Mouse (Mus musculus): ENCODE measurements around the gene Olfr1411. TPM values are rescaled to one million over a fixed set of nuclear protein-coding genes. Genes with fewer than 3 reads are reported as not detected.

The Olfr1411 gene
- total and polyA plus RNA-seq, 3 experiments = not detected

GRCm38 (mm10) chr1:92607711-92608110 lies 13.5 kb downstream of the Olfr1411 start:
- no peaks in the 10 kb centered on the region for H3K79me2 ChIP-seq (replicated peaks; ENCODE audit: control insufficient read depth, insufficient read depth, low read length)
- intact Hi-C loops (cut with DNase I) = no loop called here
- H3K4me3 ChIP-seq = no peak overlapping the region
- H3K27ac ChIP-seq = no peak overlapping the region
- DNase-seq = no peak
- no peaks in the 10 kb centered on the region for H3K36me3 ChIP-seq (ENCODE audit: control insufficient read depth, insufficient read depth, low read length)
- TF ChIP-seq EP300 (IDR thresholded peaks at IDR 0.05; ENCODE audit: insufficient read depth, low read depth, low read length) (no peak), CTCF (IDR thresholded peaks at IDR 0.05) (no peak), POLR2A (IDR thresholded peaks at IDR 0.05; ENCODE audit: insufficient read depth, low read depth, low read length) (no peak)
- no peak overlapping the region for H3K9ac ChIP-seq (ENCODE audit: low read depth, low read length)
- 63% methylated on average over 4 of the region's 4 CpGs for WGBS
- no peaks in the 10 kb centered on the region for H3K4me1 ChIP-seq (ENCODE audit: control insufficient read depth, insufficient read depth, low read length)
- 0 out of 2 replicates have a peak, but pooled peaks cover 1% of the 10 kb centered on the region for H3K27me3 ChIP-seq (ENCODE audit: control insufficient read depth, insufficient read depth, low read length)

GRCm38 (mm10) chr1:92611008-92611407 lies 16.8 kb downstream of the Olfr1411 start:
- WGBS = 6% methylated on average over 5 of the region's 5 CpGs
- Histone ChIP-seq H3K79me2 (replicated peaks; ENCODE audit: control insufficient read depth, insufficient read depth, low read length) (no peaks in the 10 kb centered on the region), H3K27me3 (ENCODE audit: control insufficient read depth, insufficient read depth, low read length) (0 out of 2 replicates have a peak, but pooled peaks cover 1% of the 10 kb centered on the region), H3K36me3 (ENCODE audit: control insufficient read depth, insufficient read depth, low read length) (no peaks in the 10 kb centered on the region), H3K27ac (no peak overlapping the region), H3K4me3 (no peak overlapping the region), H3K4me1 (ENCODE audit: control insufficient read depth, insufficient read depth, low read length) (no peaks in the 10 kb centered on the region), H3K9ac (ENCODE audit: low read depth, low read length) (no peak overlapping the region)
- intact Hi-C loops (cut with DNase I) = loop anchor here (2.0 to 5.0 kb wide), 3 partner anchors 90 to 1088 kb away; no protein-coding TSS in a partner anchor
- no peak for TF ChIP-seq POLR2A (IDR thresholded peaks at IDR 0.05; ENCODE audit: insufficient read depth, low read depth, low read length)
- peak; percentile 91 for TF ChIP-seq CTCF (IDR thresholded peaks at IDR 0.05)
- no peak for TF ChIP-seq EP300 (IDR thresholded peaks at IDR 0.05; ENCODE audit: insufficient read depth, low read depth, low read length)
- peak; percentile 16 to 40 for DNase-seq

GRCm38 (mm10) chr1:92613175-92613574 lies 19.0 kb downstream of the Olfr1411 start:
- no peak for DNase-seq
- no peaks in the 10 kb centered on the region for H3K4me1 ChIP-seq (ENCODE audit: control insufficient read depth, insufficient read depth, low read length)
- no peak overlapping the region for H3K4me3 ChIP-seq
- 45% methylated on average over 4 of the region's 4 CpGs for WGBS
- TF ChIP-seq CTCF (IDR thresholded peaks at IDR 0.05) (no peak), POLR2A (IDR thresholded peaks at IDR 0.05; ENCODE audit: insufficient read depth, low read depth, low read length) (no peak), EP300 (IDR thresholded peaks at IDR 0.05; ENCODE audit: insufficient read depth, low read depth, low read length) (no peak)
- 0 out of 2 replicates have a peak, but pooled peaks cover 1% of the 10 kb centered on the region for H3K27me3 ChIP-seq (ENCODE audit: control insufficient read depth, insufficient read depth, low read length)
- no peak overlapping the region for H3K9ac ChIP-seq (ENCODE audit: low read depth, low read length)
- no peaks in the 10 kb centered on the region for H3K36me3 ChIP-seq (ENCODE audit: control insufficient read depth, insufficient read depth, low read length)
- intact Hi-C loops (cut with DNase I) = loop anchor here (5.0 kb wide), 1 partner anchor 651 kb away; no protein-coding TSS in a partner anchor
- H3K79me2 ChIP-seq (replicated peaks; ENCODE audit: control insufficient read depth, insufficient read depth, low read length) = no peaks in the 10 kb centered on the region
- no peak overlapping the region for H3K27ac ChIP-seq

- no peaks in the 10 kb centered on the region for H3K4me1 ChIP-seq (ENCODE audit: control insufficient read depth, insufficient read depth, low read length)
- WGBS = 5% methylated on average over 1 of the region's 1 CpGs
- no peak overlapping the region for H3K9ac ChIP-seq (ENCODE audit: low read depth, low read length)
- DNase-seq = no peak
- H3K36me3 ChIP-seq (ENCODE audit: control insufficient read depth, insufficient read depth, low read length) = no peaks in the 10 kb centered on the region
- no peak overlapping the region for H3K27ac ChIP-seq
- H3K4me3 ChIP-seq = no peak overlapping the region
- TF ChIP-seq CTCF (IDR thresholded peaks at IDR 0.05) (peak; percentile 72), EP300 (IDR thresholded peaks at IDR 0.05; ENCODE audit: insufficient read depth, low read depth, low read length) (no peak)
- no peaks in the 10 kb centered on the region for H3K79me2 ChIP-seq (replicated peaks; ENCODE audit: control insufficient read depth, insufficient read depth, low read length)
- intact Hi-C loops (cut with DNase I) = loop anchor here (5.0 kb wide), 1 partner anchor 652 kb away; no protein-coding TSS in a partner anchor
- 0 out of 2 replicates have a peak, but pooled peaks cover 1% of the 10 kb centered on the region for H3K27me3 ChIP-seq (ENCODE audit: control insufficient read depth, insufficient read depth, low read length)
Observed at GRCm38 (mm10) chr1:92614516-92614915, 20.3 kb downstream of the Olfr1411 start.

GRCm38 (mm10) chr1:92616046-92616445 lies 21.8 kb downstream of the Olfr1411 start:
- H3K4me3 ChIP-seq = no peak overlapping the region
- TF ChIP-seq POLR2A (IDR thresholded peaks at IDR 0.05; ENCODE audit: insufficient read depth, low read depth, low read length) (no peak), EP300 (IDR thresholded peaks at IDR 0.05; ENCODE audit: insufficient read depth, low read depth, low read length) (no peak), CTCF (IDR thresholded peaks at IDR 0.05) (no peak)
- intact Hi-C loops (cut with DNase I) = loop anchor here (2.0 kb wide), 1 partner anchor 31 kb away; no protein-coding TSS in a partner anchor

GRCm38 (mm10) chr1:92617488-92617887 lies 23.3 kb downstream of the Olfr1411 start, which contains the start of gene Olfr12:
TSS of gene Olfr12 (plus strand) at chr1:92617788.
- Histone ChIP-seq H3K4me3 (no peak within 1 kb of the TSS), H3K9ac (ENCODE audit: low read depth, low read length) (no peak within 1 kb of the TSS), H3K27me3 (ENCODE audit: control insufficient read depth, insufficient read depth, low read length) (no peaks in the 10 kb centered on the region), H3K27ac (no peak within 1 kb of the TSS), H3K4me1 (ENCODE audit: control insufficient read depth, insufficient read depth, low read length) (no peaks in the 10 kb centered on the region), H3K79me2 (replicated peaks; ENCODE audit: control insufficient read depth, insufficient read depth, low read length) (no peaks in the 10 kb centered on the region), H3K36me3 (ENCODE audit: control insufficient read depth, insufficient read depth, low read length) (no peaks in the 10 kb centered on the region)
- intact Hi-C loops (cut with DNase I) = loop anchor here (2.0 kb wide), 1 partner anchor 29 kb away; no protein-coding TSS in a partner anchor
- no peak for DNase-seq
- WGBS = 70% methylated on average over 2 of the region's 2 CpGs
- no peak for TF ChIP-seq CTCF (IDR thresholded peaks at IDR 0.05)
- TF ChIP-seq EP300 (IDR thresholded peaks at IDR 0.05; ENCODE audit: insufficient read depth, low read depth, low read length) = no peak
- TF ChIP-seq POLR2A (IDR thresholded peaks at IDR 0.05; ENCODE audit: insufficient read depth, low read depth, low read length) = no peak

More at GRCm38 (mm10) chr1:92616046-92616445, 21.8 kb downstream of the Olfr1411 start:
- 49% methylated on average over 1 of the region's 1 CpGs for WGBS
- H3K79me2 ChIP-seq (replicated peaks; ENCODE audit: control insufficient read depth, insufficient read depth, low read length) = no peaks in the 10 kb centered on the region
- H3K36me3 ChIP-seq (ENCODE audit: control insufficient read depth, insufficient read depth, low read length) = no peaks in the 10 kb centered on the region
- no peaks in the 10 kb centered on the region for H3K27me3 ChIP-seq (ENCODE audit: control insufficient read depth, insufficient read depth, low read length)
- no peak overlapping the region for H3K27ac ChIP-seq
- DNase-seq = no peak
- H3K9ac ChIP-seq (ENCODE audit: low read depth, low read length) = no peak overlapping the region
- H3K4me1 ChIP-seq (ENCODE audit: control insufficient read depth, insufficient read depth, low read length) = no peaks in the 10 kb centered on the region

Data from heart, adult 2 months (tissue).